Mouse (Mus musculus) spleen, postnatal 4 days (tissue): Measurements from ENCODE around the gene Ggact.

Experiments
- DNase-seq, 2 experiments: peaks; one replicate each; pipeline ENCODE4 v3.0.0; 2022; ENCODE audit warnings: low spot score in 2 of 2

Ggact gene

DNA sequence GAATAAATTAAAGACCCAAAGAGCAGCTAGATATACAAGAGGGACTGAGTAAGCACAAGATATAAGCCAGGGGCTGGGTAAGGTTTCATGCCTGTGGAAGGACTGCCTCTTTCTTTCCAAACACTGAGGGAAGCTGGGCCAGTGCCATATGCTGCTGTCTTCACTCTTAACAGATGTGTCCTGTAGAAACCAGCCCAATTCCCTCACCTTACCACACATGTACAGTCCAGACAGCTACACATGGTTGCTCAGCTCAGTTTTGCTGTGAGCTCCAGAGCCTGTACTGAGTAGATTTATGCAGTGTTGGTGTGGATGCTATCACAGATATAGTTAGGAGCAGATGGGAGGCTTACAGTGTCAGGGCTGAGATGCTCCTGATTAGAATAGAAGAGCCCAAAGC is 12.9 kb downstream of the Ggact start:
- DNase-seq, result peak in 1 of 2 experiments; percentile 30

GRCm38 (mm10) chr14:122898550-122898949 is 15.0 kb downstream of the Ggact start:
- peak in 1 of 2 experiments; percentile 8 for DNase-seq

DNA sequence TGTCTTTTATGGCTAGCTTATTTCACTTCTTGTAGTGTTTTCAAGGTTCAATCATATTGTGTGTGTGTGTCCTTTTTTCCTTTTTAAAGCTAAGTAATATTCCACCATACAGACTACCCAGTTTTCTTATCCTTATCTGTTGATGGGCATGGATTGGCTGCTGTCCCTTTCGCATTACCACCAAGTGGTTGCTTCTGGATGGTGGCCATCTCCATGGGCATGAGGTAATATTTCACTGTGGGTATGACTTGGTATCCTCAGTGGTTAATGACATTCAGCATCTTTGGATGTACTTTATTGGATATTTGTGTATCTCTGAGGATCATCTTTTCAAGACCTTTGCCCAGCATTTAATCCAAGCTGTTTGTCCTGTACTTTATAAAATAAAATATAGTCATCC is 17.5 kb downstream of the Ggact start:
- no peak for DNase-seq

GRCm38 (mm10) chr14:122891470-122891968 is 22.0 kb downstream of the Ggact start:
- no peak for DNase-seq

- no peak for DNase-seq
These were observed 25.1 kb downstream of the Ggact start for GRCm38 (mm10) chr14:122888480-122888872.

DNA sequence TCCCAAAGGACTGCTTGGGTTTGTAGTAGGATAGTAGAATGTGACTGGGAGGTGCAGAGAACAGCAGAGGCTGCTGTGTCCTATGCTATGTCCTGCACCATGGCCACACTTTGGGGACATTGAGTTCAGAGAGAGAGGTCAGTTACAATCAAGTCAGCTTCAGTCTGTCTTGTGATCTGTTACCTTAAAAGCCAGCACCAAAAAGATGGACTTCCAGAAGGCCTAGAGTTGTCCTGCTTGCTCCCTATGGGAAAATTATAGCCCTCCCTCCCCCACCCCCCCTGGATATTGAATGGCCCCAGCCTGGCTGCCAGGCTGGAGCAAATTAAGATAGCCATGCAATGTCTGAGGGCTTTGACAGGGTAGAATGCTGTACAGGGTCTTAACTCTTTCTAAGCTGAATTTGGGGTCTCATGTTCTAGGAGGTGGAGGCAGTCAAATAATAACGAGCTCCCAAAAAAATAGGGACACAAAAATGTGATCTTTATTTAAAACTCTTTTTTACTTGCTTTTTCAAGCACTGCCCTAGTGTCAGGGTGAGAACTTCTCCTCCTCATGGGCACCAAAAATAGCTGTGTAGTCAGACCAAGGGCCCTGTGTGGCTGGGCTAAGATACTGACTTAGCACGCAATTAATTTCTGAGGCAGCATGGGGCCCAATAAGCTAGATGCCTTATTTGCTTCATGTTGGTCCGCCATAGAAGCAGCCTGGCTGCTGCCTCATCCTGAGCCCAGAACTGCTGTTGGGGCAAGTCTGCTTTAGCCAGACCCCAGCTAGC is 25.7 kb downstream of the Ggact start:
- no peak for DNase-seq

- DNase-seq, result no peak
These were observed 26.3 kb downstream of the Ggact start for GRCm38 (mm10) chr14:122887278-122887677.

DNA sequence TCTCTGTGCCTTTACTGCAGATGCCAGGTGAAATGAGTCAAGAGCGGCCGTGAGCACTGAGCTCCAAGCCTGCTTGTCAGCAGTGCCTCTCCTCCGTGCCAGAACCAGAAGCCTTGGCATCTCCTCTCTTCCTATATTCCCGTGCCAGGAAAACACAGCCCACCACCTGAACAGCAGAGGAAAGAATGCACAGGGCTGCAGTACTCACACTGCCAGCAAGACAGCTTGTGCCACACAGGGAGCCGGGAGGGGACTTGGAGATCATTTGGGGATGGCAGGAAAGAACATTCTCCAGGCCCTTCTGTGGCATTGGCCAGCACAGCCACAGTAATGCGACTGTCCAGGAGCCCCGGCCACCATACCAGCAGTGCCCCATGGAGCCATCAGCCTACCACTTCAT is 27.7 kb downstream of the Ggact start:
- no peak for DNase-seq

DNA sequence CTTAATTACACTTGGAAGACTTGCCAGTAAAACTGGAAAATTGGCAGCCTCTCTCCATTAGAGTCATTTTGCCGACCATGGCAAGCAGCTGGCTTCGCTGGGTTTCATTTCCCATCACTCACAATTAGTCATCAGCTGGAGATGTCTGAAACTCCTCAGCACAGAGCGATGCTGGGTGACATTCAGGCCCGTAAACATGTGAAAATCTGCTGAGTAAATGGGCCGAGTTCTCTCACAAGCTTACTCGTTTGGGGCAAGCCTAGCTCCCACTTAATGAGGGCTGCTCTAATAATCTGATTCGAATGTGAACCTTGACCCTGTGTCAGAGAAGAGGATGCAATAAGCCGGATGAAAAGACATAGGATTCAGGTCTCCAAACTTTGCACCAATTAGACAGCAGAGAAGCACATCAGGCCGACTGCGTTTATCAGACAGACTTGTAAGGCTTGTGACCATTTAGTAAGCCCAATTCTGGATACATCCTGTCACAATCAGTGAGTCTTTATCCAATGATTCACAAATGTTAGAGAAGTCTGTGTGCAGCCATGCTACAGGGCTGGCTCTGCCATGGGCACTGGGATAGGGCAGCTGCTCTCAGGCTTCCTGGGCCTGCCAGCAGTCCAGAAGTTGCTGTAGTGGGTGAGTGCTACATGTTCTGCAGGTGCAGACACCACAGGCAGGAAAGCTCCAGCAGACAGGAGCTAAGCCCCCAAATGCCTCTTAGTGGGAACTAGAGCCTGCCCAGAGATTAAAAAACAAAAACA is 29.6 kb downstream of the Ggact start:
- no peak for DNase-seq

- DNase-seq, result no peak
These were observed 30.1 kb downstream of the Ggact start for GRCm38 (mm10) chr14:122883410-122883806.

- DNase-seq, result no peak
These were observed 30.7 kb downstream of the Ggact start for GRCm38 (mm10) chr14:122882795-122883409.

DNA sequence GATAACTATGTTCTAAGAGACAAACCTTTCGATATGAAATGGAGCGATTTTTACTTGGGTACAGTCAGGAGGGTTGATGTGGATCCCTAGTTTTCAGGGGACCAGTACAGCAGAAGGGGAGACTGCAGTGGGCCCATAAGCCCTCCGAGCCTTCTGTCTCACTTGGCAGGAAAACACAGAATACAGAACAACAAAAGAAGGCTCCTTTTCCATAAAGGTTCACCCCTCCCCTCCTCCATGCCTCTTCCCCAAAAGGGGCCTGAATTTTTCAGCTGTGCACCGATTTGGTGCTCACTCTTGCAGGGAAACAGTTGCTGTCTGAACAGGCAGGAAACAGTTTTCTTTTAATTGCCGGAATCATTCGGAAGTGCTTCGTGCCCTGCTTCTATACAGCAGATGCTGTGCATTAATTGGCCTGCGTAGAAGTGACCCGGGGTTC is 31.3 kb downstream of the Ggact start:
- no peak for DNase-seq

- DNase-seq, result no peak
These were observed 31.9 kb downstream of the Ggact start for GRCm38 (mm10) chr14:122881699-122882098.

DNA sequence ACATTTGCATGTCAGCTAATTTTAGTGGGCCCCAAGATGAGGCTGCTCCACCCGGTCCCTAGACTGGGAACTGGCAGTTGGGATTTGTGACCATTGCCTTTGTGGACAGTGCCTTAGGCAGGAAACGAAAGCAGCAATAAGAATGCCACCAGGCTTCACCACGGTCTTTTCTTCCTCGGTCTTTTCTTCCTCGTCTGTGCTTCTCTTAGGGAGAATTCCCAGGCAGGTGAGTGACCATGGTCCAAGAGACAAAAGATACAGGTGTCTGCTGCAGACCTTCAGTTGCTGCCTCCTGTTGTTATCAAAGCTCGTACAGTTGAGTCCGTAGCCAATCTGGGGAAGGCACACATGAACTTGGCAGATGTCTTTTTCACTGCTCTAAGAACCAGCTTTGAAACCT is 33.3 kb downstream of the Ggact start:
- DNase-seq, result no peak

- no peak for DNase-seq
These were observed 35.8 kb downstream of the Ggact start for GRCm38 (mm10) chr14:122877787-122878186.

GRCm38 (mm10) chr14:122876723-122877122 is 36.8 kb downstream of the Ggact start:
- no peak for DNase-seq

DNA sequence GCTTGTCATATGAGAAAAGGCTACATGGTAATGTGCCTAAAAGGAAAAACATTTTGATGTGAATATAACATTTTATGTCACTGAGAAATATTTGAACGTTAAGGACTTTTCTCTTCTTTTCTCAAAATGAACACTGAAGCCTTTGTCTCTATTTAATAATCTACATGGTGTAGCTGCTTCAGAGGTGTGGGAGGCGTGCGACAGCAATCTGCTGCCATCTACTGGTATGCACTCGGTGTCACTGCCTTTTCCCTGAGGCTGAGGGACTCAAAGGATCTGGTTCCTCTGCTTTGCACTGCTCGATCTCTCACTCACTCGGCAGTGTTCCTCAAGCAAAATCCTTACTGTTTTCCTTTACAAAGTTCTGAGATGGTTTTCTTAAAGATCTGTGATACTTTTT is 37.4 kb downstream of the Ggact start:
- peak; percentile 47 to 76 for DNase-seq

DNA sequence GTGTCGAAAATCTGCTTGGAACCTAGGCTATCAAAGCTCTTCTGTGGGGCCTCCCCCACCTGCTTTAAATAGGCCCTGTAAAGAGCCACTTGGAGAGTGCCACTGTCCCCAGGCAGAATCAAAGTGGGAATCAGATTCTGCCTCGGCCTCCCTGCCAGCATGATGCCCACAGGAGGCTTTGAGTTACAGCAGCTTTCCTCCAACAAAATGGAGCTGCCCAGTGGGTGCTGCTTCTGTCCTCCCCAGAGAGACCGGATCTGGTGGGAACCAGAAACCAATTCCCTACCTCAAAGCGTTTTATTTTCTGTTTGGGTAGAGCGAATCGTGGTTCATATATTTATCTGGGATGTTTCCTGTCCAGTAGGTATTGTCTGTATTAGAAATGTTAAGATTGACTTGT is 37.9 kb downstream of the Ggact start:
- no peak for DNase-seq

GRCm38 (mm10) chr14:122875056-122875455 is 38.5 kb downstream of the Ggact start:
- no peak for DNase-seq

DNA sequence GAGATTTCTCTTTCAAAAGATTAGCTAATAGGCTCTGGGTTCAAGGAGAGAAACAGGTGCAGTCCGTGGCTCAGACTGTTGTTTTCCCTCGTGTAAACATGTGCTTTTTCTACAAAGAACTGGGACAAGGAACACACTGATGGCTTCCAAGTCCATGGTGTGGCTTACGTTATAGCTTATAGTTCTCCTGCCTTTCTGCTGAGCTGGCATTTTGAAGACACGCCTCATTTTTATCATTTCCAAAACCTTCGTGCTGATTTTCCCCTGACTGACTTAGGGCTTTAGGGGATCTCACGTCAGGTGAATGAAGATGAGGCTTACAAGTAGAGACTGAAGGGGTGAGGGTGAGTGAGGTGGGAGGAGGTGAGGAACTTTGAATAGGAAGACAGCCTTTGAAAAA is 40.9 kb downstream of the Ggact start:
- no peak for DNase-seq

DNA sequence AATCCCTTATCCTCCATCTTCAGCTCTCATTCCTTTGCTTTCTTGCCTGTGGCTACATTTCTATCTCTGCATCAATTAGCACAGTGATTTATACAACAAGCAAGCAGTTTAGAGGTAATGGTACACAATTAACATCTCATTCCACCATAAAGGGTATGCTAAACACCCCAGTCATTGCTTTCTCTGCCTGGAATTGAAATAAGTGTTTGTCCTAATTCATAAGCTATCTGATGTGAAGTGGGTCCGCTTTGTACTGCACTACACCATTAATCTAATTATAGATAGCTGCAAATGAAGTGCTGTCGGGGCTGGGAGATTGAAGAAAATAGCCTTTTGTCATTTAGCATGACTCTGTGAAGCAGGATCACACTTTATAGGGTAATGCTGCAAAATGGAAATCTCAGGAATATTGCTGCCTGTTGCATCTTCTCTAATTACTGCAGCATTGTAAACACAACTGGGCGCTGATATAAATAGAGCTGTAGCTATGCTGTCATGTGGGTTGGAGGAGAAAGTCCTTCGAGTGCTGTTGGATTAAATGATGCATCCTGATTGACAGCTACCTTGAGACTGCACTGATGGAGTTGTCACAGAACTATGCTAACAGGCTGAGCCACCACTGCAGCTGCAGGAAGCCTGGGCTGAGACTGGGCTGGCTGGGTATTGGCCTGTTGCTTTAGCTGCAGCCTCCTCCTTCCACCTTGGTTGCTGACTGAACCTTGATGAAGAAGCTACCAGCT is 41.5 kb downstream of the Ggact start:
- no peak for DNase-seq

DNA sequence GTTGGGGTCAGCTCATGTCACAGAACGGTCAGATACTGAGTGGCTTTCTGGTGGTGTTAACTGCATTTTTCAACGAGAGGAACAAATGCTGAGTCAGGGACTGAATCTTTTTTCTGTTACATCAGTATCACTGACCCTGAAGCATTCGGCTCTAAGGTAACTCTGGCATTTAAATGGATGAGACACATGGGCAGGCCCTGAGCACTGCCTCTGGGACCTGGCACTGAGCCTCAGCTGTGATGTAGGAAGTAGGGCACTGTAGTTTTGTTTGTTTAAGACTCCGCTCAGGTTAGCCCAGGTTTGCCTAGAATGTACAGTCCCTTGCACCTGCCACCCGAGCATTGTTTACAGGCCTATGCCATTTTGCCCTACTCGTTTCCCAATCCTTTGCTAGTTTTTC is 43.7 kb downstream of the Ggact start:
- DNase-seq, result no peak
